Mouse (Mus musculus) embryonic facial prominence, embryonic 14.5 days (tissue): Measurements from ENCODE around the gene Fam78a. TPM values are rescaled to one million over a fixed set of nuclear protein-coding genes. Genes with fewer than 3 reads are reported as not detected.

ENCODE experiments used
- ATAC-seq: fragments of 200-750 bp; cut with Nextera tagmentation; 2 replicates; pipeline ENCODE4 v1.8.0; 2017; ENCODE audit warnings: low read depth, moderate number of reproducible peaks, moderate TSS enrichment
- DNase-seq: peaks from one replicate; pipeline ENCODE4 v3.0.0-alpha.2; 2015; ENCODE audit warnings: low spot score
- H3K27ac ChIP-seq: fragments of 300-500 bp; sonication (generic); replicated peaks from 2 replicates; pipeline ENCODE4 v1.5.1; 2014; ENCODE audit warnings: low read depth, mild to moderate bottlenecking, low read length, moderate library complexity
- H3K27me3 ChIP-seq: fragments of 300-500 bp; sonication (generic); replicated peaks from 2 replicates; pipeline ENCODE4 v1.6.1; 2014; ENCODE audit warnings: low read length; ENCODE audit not compliant: control insufficient read depth, insufficient read depth
- H3K36me3 ChIP-seq: fragments of 300-500 bp; sonication (generic); 2 replicates; pipeline ENCODE4 v1.6.1; 2014; ENCODE audit warnings: low read length, mixed read lengths; ENCODE audit not compliant: control insufficient read depth, insufficient read depth
- H3K4me1 ChIP-seq: fragments of 300-500 bp; sonication (generic); 2 replicates; pipeline ENCODE4 v1.6.1; 2014; ENCODE audit warnings: antibody characterized with exemption, low read length; ENCODE audit not compliant: control insufficient read depth, insufficient read depth
- H3K4me2 ChIP-seq: fragments of 300-500 bp; sonication (generic); 2 replicates; pipeline ENCODE4 v1.6.1; 2014; ENCODE audit warnings: low read depth, mild to moderate bottlenecking, low read length, moderate library complexity, mixed read lengths
- H3K4me3 ChIP-seq: fragments of 300-500 bp; sonication (generic); 2 replicates; pipeline ENCODE4 v1.5.1; 2014; ENCODE audit warnings: low read depth, mild to moderate bottlenecking, low read length
- H3K9ac ChIP-seq: fragments of 300-500 bp; sonication (generic); 2 replicates; pipeline ENCODE4 v1.6.1; 2014; ENCODE audit warnings: low read depth, mild to moderate bottlenecking, low read length, moderate library complexity, mixed read lengths
- H3K9me3 ChIP-seq: fragments of 300-500 bp; sonication (generic); 2 replicates; pipeline ENCODE4 v1.6.1; 2016; ENCODE audit warnings: low read length; ENCODE audit not compliant: control insufficient read depth
- WGBS: fragments of 180-500 bp; shearing (Covaris S2); extraction: QIAGEN DNeasy Blood & Tissue Kit; methylation state at CpG from one replicate; pipeline ENCODE4 v1.1.7; 2014; 5-methylcytosine and 5-hydroxymethylcytosine counted together
- polyA plus RNA-seq: library from polyadenylated mRNA; unstranded; fragments of >200 nt; fragmentation: Nextera tagmentation; extraction: Ambion mirVana; gene quantifications from 2 replicates; pipeline ENCODE4 v1.2.1, GENCODE M21; 2014

The Fam78a gene
- polyA plus RNA-seq, 1 experiment from 2014 or later: 8.9 TPM

- WGBS: 75% methylated on average over 16 of the region's 16 CpGs
- H3K27me3 ChIP-seq: no peaks in the 10 kb centered on the region
- H3K4me1 ChIP-seq: no peaks in the 10 kb centered on the region
- DNase-seq: no peak
- H3K9me3 ChIP-seq: no peaks in the 10 kb centered on the region
- no peak overlapping the region for H3K4me3 ChIP-seq
- no peak for ATAC-seq
- H3K4me2 ChIP-seq: no peak overlapping the region
- H3K27ac ChIP-seq: no peak overlapping the region
- no peaks in the 10 kb centered on the region for H3K36me3 ChIP-seq
- no peak overlapping the region for H3K9ac ChIP-seq
Measured at GRCm38 (mm10) chr2:32105117-32105913, 20.7 kb upstream of the Fam78a start.

- Histone ChIP-seq H3K4me3 (no peak overlapping the region), H3K4me1 (no peaks in the 10 kb centered on the region), H3K4me2 (no peak overlapping the region), H3K36me3 (no peaks in the 10 kb centered on the region), H3K9ac (no peak overlapping the region), H3K27me3 (no peaks in the 10 kb centered on the region), H3K9me3 (no peaks in the 10 kb centered on the region), H3K27ac (no peak overlapping the region)
- ATAC-seq: no peak
- 69% methylated on average over 7 of the region's 7 CpGs for WGBS
- no peak for DNase-seq
Measured at GRCm38 (mm10) chr2:32104122-32104521, 19.5 kb upstream of the Fam78a start.

- 67% methylated on average over 7 of the region's 7 CpGs for WGBS
- Histone ChIP-seq H3K4me3 (no peak overlapping the region), H3K9ac (no peak overlapping the region), H3K36me3 (no peaks in the 10 kb centered on the region), H3K27ac (no peak overlapping the region), H3K4me1 (no peaks in the 10 kb centered on the region), H3K9me3 (no peaks in the 10 kb centered on the region), H3K4me2 (no peak overlapping the region), H3K27me3 (no peaks in the 10 kb centered on the region)
- DNase-seq: no peak
- ATAC-seq: no peak
Measured at GRCm38 (mm10) chr2:32103557-32103956, 18.9 kb upstream of the Fam78a start.

GRCm38 (mm10) chr2:32102944-32103343, 18.3 kb upstream of the Fam78a start:
- Histone ChIP-seq H3K4me3 (no peak overlapping the region), H3K36me3 (no peaks in the 10 kb centered on the region), H3K9me3 (no peaks in the 10 kb centered on the region), H3K4me2 (no peak overlapping the region), H3K9ac (no peak overlapping the region), H3K27me3 (no peaks in the 10 kb centered on the region), H3K27ac (no peak overlapping the region), H3K4me1 (no peaks in the 10 kb centered on the region)
- ATAC-seq: no peak
- 50% methylated on average over 5 of the region's 5 CpGs for WGBS
- DNase-seq: no peak

GRCm38 (mm10) chr2:32096122-32096420, 11.4 kb upstream of the Fam78a start:
- Histone ChIP-seq H3K4me2 (peak overlapping the region; percentile 60), H3K27me3 (no peaks in the 10 kb centered on the region), H3K4me3 (peak overlapping the region; percentile 40), H3K9ac (peak overlapping the region; percentile 67), H3K4me1 (peaks cover 7% of the 10 kb centered on the region; the same call in 1 of the 2 replicates), H3K36me3 (no peaks in the 10 kb centered on the region), H3K9me3 (no peaks in the 10 kb centered on the region), H3K27ac (no peak overlapping the region; the same call in 1 of the 2 replicates)
- no peak for DNase-seq
- WGBS: 81% methylated on average over 10 of the region's 10 CpGs
- no peak for ATAC-seq

GRCm38 (mm10) chr2:32095351-32096121, 10.9 kb upstream of the Fam78a start, which contains the start of gene Plpp7:
Plpp7 (plus strand) TSS chr2:32095528.
- H3K27ac ChIP-seq: no peak within 1 kb of the TSS; the same call in 1 of the 2 replicates
- H3K4me1 ChIP-seq: peaks cover 7% of the 10 kb centered on the region; the same call in 1 of the 2 replicates
- ATAC-seq (peak; percentile 93), DNase-seq (peak; percentile 89)
- WGBS: 55% methylated on average over 21 of the region's 22 CpGs
- H3K4me2 ChIP-seq: peak within 1 kb of the TSS; percentile 60
- H3K4me3 ChIP-seq: peak within 1 kb of the TSS; percentile 40
- H3K9ac ChIP-seq: peak within 1 kb of the TSS; percentile 67
- no peaks in the 10 kb centered on the region for H3K27me3 ChIP-seq
- no peaks in the 10 kb centered on the region for H3K36me3 ChIP-seq
- H3K9me3 ChIP-seq: no peaks in the 10 kb centered on the region

GRCm38 (mm10) chr2:32094001-32094707, 9.5 kb upstream of the Fam78a start:
- H3K9me3 ChIP-seq: no peaks in the 10 kb centered on the region
- no peak for ATAC-seq
- H3K4me2 ChIP-seq: no peak overlapping the region
- no peak overlapping the region for H3K27ac ChIP-seq
- no peak for DNase-seq
- peaks cover 8% of the 10 kb centered on the region for H3K4me1 ChIP-seq
- no peaks in the 10 kb centered on the region for H3K36me3 ChIP-seq
- H3K9ac ChIP-seq: no peak overlapping the region
- 85% methylated on average over 7 of the region's 7 CpGs for WGBS
- peaks cover 2% of the 10 kb centered on the region; the same call in 1 of the 2 replicates for H3K27me3 ChIP-seq
- no peak overlapping the region for H3K4me3 ChIP-seq

- peaks cover 8% of the 10 kb centered on the region for H3K27me3 ChIP-seq
- H3K36me3 ChIP-seq: no peaks in the 10 kb centered on the region
- peaks cover 20% of the 10 kb centered on the region for H3K4me1 ChIP-seq
- no peak overlapping the region for H3K4me2 ChIP-seq
- H3K4me3 ChIP-seq: no peak overlapping the region
- DNase-seq: no peak
- no peak for ATAC-seq
- H3K27ac ChIP-seq: no peak overlapping the region
- H3K9ac ChIP-seq: no peak overlapping the region
- no peaks in the 10 kb centered on the region for H3K9me3 ChIP-seq
- 66% methylated on average over 3 of the region's 3 CpGs for WGBS
Measured at GRCm38 (mm10) chr2:32091956-32092355, 7.3 kb upstream of the Fam78a start.
